In genomic region chr4:62385439-62385838, GRCm38 (mm10) we compare ENCODE assay signal across 17 mouse cellular contexts. TPM values are rescaled to one million over a fixed set of nuclear protein-coding genes. Genes with fewer than 3 reads are reported as not detected.
"Had no signal": no experiment of that assay in that cellular context is flagged by ENCODE, and none has a peak within 500 bp of the region (broad histone marks: within the 10 kb centered on the region; RNA-seq: fewer than 3 reads in every experiment).

No protein-coding gene starts in this region.

- DNase-seq: kidney, adult 11 months; kidney, adult 8-10 months; kidney, postnatal 10 days; kidney, postnatal 36 days; liver, postnatal 0 days; lung, embryonic 14.5 days; midbrain, embryonic 14.5 days; thymus, adult 2 months; thymus, postnatal 14 days; thymus, postnatal 4 days had no signal

RNA-seq across cellular contexts. Expression of gene Rnf183, which starts 49.6 kb away (rescaled TPM):
- total RNA-seq: layer of hippocampus, adult 8-10 months; layer of hippocampus, postnatal 10 days; layer of hippocampus, postnatal 36 days; left cerebral cortex, adult 8-10 months; left cerebral cortex, postnatal 25 days; megakaryocyte-erythroid progenitor cell, adult 5-6 weeks; midbrain, postnatal 0 days had no signal
